17 mouse cellular contexts compared by ENCODE assay signal in the genomic region with DNA sequence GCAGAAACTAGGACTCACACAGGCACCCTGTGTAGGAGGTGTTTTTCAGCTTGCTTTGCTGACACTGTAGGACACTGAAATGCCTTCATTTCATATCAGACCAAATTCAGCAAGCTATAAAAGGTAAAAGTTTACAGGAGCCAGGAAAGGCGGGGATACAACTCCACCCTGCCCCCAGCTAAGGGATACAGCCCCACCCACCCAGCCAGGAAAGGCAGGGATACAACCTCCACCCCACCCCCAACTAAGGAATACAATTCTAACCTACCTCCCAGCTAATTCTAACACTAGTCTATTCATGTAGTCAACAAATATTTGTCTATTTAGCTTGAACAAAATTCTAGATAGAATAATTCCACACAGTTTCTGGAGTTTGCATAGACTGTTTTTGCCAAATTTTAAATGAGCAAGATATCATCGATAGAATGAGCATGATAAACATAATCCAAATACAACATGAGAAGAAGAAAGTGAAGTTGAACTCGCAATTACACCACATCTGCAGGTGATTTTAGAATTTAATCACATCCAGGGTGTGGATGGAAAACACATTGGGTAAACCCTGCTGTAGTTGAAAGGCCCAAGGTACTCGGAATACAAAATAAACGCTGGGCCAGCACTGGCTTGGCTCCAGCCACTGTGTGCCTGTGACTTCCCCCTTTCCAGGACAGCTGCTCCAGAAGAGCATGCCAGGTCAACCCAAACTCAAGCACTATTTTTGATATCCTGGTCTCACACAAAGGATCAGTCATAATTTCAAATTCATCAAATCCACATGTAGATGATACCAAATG. TPM values are rescaled to one million over a fixed set of nuclear protein-coding genes. Genes with fewer than 3 reads are reported as not detected.
DNase-seq lines count a peak whose midpoint lies in the region; ATAC-seq lines count a peak whose summit lies in the region.
"Had no signal": no experiment of that assay in that cellular context is flagged by ENCODE, and none has a peak within 500 bp of the region (broad histone marks: within the 10 kb centered on the region; RNA-seq: fewer than 3 reads in every experiment).

No protein-coding gene starts in this region.

- ATAC-seq in heart, embryonic 12.5 days (ENCODE audit: insufficient number of reproducible peaks, low FRiP score), result no peak
- 0 out of 2 replicates have a peak, but pooled peaks have one; percentile 48 for ATAC-seq in embryonic facial prominence, embryonic 13.5 days (ENCODE audit: insufficient number of reproducible peaks, insufficient read depth, low FRiP score, low TSS enrichment, low read depth)
- ATAC-seq in monocyte, adult 5-6 weeks (replicated peaks; ENCODE audit: insufficient number of reproducible peaks, low FRiP score, low TSS enrichment, poor library complexity, severe bottlenecking), result no peak
- ATAC-seq: forebrain, postnatal 0 days; intestine, embryonic 15.5 days had no signal

- WGBS in heart, embryonic 12.5 days, result 76% methylated on average over 5 of the region's 5 CpGs
- 33% methylated on average over 5 of the region's 5 CpGs for WGBS in embryonic facial prominence, embryonic 13.5 days
- 57% methylated on average over 5 of the region's 5 CpGs for WGBS in limb, embryonic 10.5 days

- no peak overlapping the region for H3K4me3 ChIP-seq in heart, embryonic 12.5 days
- no peak overlapping the region for H3K4me3 ChIP-seq in embryonic facial prominence, embryonic 13.5 days
- H3K4me3 ChIP-seq in limb, embryonic 10.5 days, result no peak overlapping the region
- H3K4me3 ChIP-seq: intestine, embryonic 15.5 days; left cerebral cortex, adult 2 months had no signal

- H3K27me3 ChIP-seq in heart, embryonic 12.5 days (replicated peaks), result no peaks in the 10 kb centered on the region
- 0 out of 2 replicates have a peak, but pooled peaks cover 3% of the 10 kb centered on the region for H3K27me3 ChIP-seq in embryonic facial prominence, embryonic 13.5 days
- H3K27me3 ChIP-seq in limb, embryonic 10.5 days (ENCODE audit: low read depth, poor library complexity, severe bottlenecking), result no peaks in the 10 kb centered on the region
- H3K27me3 ChIP-seq: intestine, embryonic 15.5 days had no signal

- H3K9ac ChIP-seq in heart, embryonic 12.5 days, result no peak overlapping the region
- H3K9ac ChIP-seq in embryonic facial prominence, embryonic 13.5 days, result no peak overlapping the region
- H3K9ac ChIP-seq: forebrain, postnatal 0 days; intestine, embryonic 15.5 days; liver, embryonic 14.5 days had no signal

- no peak overlapping the region for H3K27ac ChIP-seq in heart, embryonic 12.5 days (ENCODE audit: poor library complexity, severe bottlenecking)
- no peak overlapping the region for H3K27ac ChIP-seq in embryonic facial prominence, embryonic 13.5 days
- H3K27ac ChIP-seq in limb, embryonic 10.5 days, result peak overlapping the region; percentile 36; the same call in 1 of the 2 replicates
- H3K27ac ChIP-seq: intestine, embryonic 15.5 days; left cerebral cortex, adult 2 months; liver, embryonic 14.5 days; stomach, postnatal 0 days had no signal

- H3K4me1 ChIP-seq in heart, embryonic 12.5 days (replicated peaks), result 0 out of 2 replicates have a peak, but pooled peaks cover 2% of the 10 kb centered on the region
- peaks cover 4% of the 10 kb centered on the region; the same call in 1 of the 2 replicates for H3K4me1 ChIP-seq in embryonic facial prominence, embryonic 13.5 days
- peaks cover 19% of the 10 kb centered on the region for H3K4me1 ChIP-seq in limb, embryonic 10.5 days
- H3K4me1 ChIP-seq: intestine, embryonic 15.5 days had no signal

- no peaks in the 10 kb centered on the region for H3K36me3 ChIP-seq in heart, embryonic 12.5 days
- no peaks in the 10 kb centered on the region for H3K36me3 ChIP-seq in embryonic facial prominence, embryonic 13.5 days
- H3K36me3 ChIP-seq in limb, embryonic 10.5 days, result no peaks in the 10 kb centered on the region
- H3K36me3 ChIP-seq: intestine, embryonic 15.5 days had no signal

- H3K9me3 ChIP-seq in heart, embryonic 12.5 days (replicated peaks), result no peaks in the 10 kb centered on the region
- H3K9me3 ChIP-seq in embryonic facial prominence, embryonic 13.5 days, result no peaks in the 10 kb centered on the region
- H3K9me3 ChIP-seq in limb, embryonic 10.5 days (replicated peaks), result no peaks in the 10 kb centered on the region
- H3K9me3 ChIP-seq: intestine, embryonic 15.5 days had no signal

- no peak overlapping the region for H3K4me2 ChIP-seq in heart, embryonic 12.5 days
- H3K4me2 ChIP-seq in embryonic facial prominence, embryonic 13.5 days, result no peak overlapping the region
- H3K4me2 ChIP-seq: intestine, embryonic 15.5 days had no signal

- DNase-seq in heart, adult 18-20 months, result peak; percentile 71 to 78
- peak; percentile 56 for DNase-seq in gastrocnemius, postnatal 10 days
- DNase-seq in limb, embryonic 10.5 days (ENCODE audit: low spot score), result no peak
- DNase-seq in natural killer cell, adult 2 months (ENCODE audit: low spot score in 2 of 2), result no peak
- no peak for DNase-seq in embryo, embryonic 10 days (ENCODE audit: low spot score)
- DNase-seq: cerebellum, postnatal 25 days; forebrain, postnatal 0 days; kidney, postnatal 25 days; spleen, adult 18-20 months had no signal

RNA-seq across cellular contexts. Expression of gene Ptgfr, which starts 7.1 kb away (rescaled TPM):
- total RNA-seq in heart, adult 18-20 months (2021), result 1 to 10 TPM; 3.7 to 4.2 TPM
- 1.2 TPM in 2 replicates for polyA plus RNA-seq in heart, embryonic 12.5 days (2016; fragmentation: Nextera tagmentation; extraction: Ambion mirVana)
- polyA plus RNA-seq in embryonic facial prominence, embryonic 13.5 days (2015; fragmentation: Nextera tagmentation; extraction: Ambion mirVana), result 11.0 and 12.9 TPM in 2 replicates
- 1 to 10 TPM; 2.2 to 2.7 TPM for total RNA-seq in gastrocnemius, postnatal 10 days (2021)
- polyA plus RNA-seq in limb, embryonic 10.5 days (2016; fragmentation: Nextera tagmentation; extraction: Ambion mirVana), result 0.74 and 1.8 TPM in 2 replicates
- not detected in 3 replicates for total RNA-seq in monocyte, adult 5-6 weeks (2017)
- total RNA-seq: hematopoietic stem cell, adult 5-6 weeks had no signal

Comparison
In these comparisons a context has a peak if more than half of its experiments do, and no peak if none do; other contexts are left out.
1. DNase-seq: peak in heart, adult 18-20 months (2 of 2) and gastrocnemius, postnatal 10 days (single experiment); none in limb, embryonic 10.5 days (single experiment), natural killer cell, adult 2 months (0 of 2) and embryo, embryonic 10 days (single experiment).